Mouse (Mus musculus): ENCODE data around the gene Sgcg.

Sgcg gene

DNA sequence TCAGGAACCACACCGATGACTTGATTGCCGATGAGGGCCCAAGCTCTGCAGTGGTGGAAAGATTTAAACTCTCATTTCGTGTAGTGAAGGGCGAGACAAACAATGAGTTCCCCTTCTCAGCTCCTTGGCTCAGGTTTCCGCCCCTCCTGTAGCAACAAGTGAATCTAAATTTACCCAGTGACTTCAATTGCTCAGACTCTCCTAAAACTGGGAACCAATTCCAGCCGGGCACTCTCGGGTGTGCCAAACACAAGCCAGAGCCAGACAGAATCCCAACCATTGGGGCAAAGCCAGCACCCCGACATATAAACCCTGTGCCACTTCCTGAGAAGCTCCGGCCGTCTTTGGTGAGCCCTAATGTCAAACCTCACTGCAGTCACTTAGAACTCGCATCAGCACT is at the start of gene Sgcg:
Gene Sgcg (minus strand): TSS at position 139 of the 400 bp plus-strand sequence.
- DNase-seq (ENCODE audit: low spot score), result no peak

DNA sequence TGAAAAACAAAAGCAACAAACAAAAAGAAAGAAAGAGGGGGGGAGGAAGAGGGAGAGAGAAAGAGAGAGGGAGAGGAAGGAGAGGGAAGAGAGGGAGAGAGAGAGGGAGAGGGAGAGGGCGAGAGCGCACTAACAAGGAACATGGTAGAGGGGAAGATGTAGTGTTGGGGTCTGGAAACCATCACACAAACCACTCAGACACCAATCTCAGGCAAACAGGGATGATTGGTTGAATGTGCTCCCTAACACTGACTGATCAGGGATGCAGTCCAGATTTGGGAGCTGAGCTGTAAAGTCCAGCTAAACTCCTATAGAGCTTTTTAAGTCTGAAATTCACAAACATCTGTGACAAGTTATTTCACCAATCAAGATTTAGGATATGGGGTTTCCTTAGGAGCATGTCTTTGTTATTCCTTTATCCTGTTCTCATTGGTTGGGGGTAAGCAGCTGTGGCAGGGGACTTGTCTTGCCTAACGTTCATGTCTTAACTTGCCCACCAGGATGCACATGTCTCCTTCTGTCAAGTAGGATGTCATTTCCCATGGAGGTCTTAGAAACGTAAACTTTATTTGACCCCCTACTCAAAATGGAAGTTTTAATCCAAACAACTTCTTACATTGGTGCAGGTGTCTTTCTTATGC is 45.8 kb upstream of the Sgcg start:
- DNase-seq (ENCODE audit: low spot score), result no peak

DNA sequence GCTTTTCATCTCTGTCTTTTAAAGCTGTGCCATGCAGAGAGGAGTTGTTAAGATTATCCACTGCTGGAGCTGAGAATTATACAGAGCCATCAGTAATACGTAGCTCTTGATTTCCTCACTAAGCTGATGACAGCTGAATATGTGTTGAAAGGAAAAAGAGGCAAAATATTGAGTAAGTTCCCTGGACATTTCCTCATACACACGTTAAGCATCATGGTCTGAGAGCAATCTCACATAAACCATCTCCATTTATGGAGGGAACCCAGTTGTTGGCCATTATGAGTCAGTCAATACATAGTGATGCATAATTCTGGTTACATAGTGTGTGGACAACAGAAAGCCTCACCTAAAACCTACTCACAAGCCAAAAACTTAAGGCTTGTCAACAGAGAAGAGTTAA is 44.1 kb upstream of the Sgcg start:
- no peak for DNase-seq (ENCODE audit: low spot score)

DNA sequence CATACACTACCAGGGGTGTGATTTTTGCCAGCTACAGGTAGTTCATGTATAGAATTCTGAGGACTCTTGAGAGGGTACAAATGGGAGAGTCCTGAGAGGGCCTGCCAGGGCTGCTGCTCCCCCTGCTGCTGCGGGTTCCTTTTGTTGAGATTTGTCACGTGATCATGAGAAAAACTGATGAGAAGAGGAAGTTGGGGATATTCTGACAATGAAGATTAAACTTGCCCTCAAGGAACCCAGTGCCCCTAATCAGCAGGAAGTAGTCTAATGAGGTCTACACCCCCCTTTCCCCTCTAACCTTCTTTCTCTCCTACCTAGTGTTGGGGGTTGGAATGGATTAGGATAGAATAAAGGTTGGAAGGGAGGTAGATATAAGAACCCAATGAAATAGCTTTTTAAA is 43.0 kb upstream of the Sgcg start:
- DNase-seq (ENCODE audit: low spot score), result no peak

DNA sequence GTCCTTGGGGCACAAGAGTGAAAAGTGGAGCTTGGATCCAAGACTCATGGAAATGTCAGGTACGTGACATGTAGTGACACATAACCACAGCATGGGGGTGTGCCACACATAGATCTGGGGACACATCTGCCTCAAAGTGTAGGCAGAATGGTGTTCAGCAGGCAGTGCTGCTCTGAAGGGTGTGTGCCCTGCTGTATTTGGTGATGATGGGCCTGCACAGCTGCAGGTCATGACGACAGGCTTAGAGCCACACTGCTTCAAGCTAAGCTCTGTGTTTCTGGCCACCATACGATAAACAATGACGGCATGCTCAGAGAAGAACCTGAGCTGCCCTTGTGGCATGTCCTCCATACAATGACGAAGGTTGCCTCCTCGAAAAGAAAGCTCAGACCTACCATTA is 41.5 kb upstream of the Sgcg start:
- no peak for DNase-seq (ENCODE audit: low spot score)

DNA sequence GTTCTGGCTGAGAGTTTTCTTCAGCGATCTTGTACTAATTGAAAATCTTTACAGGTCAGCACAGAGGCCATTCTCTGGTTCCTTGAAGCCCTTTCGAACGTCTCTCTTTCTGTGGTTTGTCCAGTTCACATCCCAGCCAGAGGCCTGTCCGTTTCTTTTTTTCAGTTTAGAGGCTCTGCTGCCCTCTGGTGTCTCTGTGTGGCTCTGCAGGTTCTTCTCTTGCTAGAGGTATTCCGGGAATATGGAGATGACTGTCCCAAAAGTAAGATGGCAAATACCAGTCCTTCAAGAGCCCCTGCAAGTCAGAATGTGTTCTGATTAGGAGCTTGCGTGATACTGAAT is 36.4 kb upstream of the Sgcg start:
- no peak for DNase-seq (ENCODE audit: low spot score)

DNA sequence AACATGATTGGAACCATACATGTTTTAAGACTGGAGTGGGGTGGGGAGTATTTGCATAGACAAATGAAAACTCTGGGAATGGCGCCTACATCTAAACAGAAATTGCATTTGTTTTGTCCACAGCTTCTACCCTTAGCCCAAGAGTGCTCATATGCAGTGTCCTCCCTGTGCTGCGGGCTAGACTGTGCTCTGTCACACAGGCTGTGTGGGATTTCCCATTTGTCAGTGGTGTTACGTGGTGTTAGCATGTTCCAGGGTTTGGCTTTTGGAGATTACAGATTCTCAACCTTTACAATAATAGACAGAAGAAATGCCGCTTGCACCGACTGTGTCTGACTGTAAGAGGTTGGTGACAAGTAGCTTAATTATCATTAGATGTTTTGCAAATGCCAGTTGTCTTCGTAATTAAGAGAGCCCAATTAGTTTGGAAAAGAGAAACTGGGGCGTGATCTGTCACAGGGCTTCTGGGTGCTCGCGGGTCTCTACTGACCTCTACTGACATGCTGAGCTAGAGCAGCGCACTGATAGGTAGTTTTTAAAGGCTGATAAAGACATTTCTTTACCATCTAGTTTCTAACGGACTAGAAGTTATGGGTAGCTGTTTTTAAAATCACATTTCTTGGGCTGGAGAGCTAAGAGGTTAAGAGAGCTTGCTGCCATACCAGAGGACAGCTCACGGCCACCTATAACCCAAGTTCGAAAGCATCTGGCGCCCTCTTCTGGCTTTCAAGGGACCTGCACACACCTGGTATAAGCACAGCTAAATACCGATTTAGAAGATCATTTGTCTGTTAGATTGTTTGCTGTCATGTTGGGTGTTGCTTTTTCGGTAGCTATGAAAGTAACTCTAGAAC is 35.8 kb upstream of the Sgcg start:
- peak; percentile 18 for DNase-seq (ENCODE audit: low spot score)

DNA sequence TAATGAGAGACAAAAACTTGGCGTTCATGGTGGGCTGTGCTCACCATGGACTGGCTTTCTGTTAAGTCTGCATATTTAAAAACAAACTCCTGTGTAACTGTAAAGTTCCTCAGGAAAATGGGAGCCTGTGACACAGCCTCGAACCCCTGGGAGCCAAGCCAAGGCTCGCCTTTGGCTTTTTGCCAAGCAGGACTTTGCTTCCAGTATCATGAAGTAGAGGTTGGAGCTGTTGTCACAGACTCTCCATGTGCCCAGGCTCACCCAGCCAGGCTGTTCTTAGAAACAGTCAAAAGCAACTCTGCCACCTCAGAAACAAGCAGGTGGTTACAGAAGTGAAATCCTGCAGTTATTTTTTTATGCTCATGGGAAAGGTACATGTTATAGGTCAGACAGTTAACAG is 32.4 kb upstream of the Sgcg start:
- DNase-seq (ENCODE audit: low spot score), result peak; percentile 28

DNA sequence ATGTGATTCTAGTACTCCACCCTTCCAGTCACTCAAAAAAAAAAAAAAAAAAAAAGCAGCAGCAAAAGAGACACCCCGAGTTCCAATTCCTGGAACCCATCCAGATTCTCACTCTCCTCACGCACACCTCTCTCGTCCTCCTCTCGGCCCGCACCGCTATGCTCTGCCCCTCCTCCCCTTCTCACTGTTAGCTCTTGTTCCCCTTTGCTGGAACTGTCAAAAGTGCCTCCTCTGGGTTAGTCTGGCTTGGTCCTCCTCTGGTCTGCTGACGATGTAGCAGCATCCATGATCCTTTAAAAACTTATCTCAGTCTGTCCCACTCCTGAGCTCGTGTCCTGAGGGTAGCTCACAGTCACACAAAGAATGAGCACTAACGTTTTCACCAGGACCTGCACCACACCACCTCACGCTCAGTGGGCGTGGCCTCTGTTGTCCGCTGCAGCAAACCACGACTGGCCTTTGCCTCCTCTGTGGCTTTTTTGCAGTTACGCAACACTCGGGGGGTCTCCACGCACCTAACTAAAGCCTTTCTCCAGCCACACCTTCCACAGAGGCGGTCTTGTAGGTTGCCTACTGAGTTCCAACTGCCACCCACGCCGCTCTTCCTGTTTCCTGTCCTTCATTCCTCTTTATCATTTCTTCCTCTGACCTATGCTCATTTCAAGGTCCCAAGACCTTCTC is 30.5 kb upstream of the Sgcg start:
- no peak for DNase-seq (ENCODE audit: low spot score)

DNA sequence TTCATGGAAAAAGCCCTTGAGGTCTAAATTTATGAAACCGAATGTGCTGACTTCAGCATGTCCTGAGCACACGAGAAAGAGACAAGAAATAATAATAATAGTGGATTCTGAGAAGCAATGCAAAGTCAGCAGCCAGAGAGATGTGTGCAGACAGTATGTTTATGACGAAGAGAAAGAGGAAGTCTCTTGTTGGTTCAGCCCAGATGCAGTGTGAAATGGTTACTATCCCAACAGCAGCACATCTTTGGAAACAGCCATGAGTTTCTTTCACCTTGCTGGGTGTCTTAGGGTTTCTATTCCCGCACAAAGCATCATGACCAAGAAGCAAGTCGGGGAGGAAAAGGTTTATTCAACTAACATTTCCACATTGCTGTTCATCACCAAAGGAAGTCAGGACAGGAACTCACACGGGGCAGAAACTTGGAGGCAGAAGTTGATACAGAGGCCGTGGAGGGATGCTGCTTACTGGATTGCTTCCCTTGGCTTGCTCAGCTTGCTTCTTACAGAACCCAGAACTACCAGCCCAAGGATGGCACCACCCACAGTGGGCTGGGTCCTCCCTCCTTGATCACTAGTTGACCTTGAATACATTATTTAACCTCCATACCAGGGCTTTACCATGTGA is 20.5 kb upstream of the Sgcg start:
- no peak for DNase-seq (ENCODE audit: low spot score)

DNA sequence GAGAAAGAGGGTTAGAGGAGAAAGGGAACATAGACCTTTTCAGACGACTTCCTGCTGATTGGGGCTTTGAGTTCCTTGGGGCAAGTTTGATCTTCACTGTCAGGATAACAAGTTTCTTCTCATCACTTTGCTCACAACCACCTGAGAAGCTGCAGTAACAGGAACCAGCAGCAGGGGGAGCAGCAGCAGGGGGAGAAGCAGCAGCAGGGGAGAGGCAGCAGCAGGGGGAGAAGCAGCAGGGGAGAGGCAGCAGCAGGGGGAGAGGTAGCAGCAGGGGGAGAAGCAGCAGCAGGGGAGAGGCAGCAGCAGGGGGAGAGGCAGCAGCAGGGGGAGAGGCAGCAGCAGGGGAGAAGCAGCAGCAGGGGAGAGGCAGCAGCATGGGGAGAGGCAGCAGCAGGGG is 19.0 kb upstream of the Sgcg start:
- peak; percentile 24 for DNase-seq (ENCODE audit: low spot score)

DNA sequence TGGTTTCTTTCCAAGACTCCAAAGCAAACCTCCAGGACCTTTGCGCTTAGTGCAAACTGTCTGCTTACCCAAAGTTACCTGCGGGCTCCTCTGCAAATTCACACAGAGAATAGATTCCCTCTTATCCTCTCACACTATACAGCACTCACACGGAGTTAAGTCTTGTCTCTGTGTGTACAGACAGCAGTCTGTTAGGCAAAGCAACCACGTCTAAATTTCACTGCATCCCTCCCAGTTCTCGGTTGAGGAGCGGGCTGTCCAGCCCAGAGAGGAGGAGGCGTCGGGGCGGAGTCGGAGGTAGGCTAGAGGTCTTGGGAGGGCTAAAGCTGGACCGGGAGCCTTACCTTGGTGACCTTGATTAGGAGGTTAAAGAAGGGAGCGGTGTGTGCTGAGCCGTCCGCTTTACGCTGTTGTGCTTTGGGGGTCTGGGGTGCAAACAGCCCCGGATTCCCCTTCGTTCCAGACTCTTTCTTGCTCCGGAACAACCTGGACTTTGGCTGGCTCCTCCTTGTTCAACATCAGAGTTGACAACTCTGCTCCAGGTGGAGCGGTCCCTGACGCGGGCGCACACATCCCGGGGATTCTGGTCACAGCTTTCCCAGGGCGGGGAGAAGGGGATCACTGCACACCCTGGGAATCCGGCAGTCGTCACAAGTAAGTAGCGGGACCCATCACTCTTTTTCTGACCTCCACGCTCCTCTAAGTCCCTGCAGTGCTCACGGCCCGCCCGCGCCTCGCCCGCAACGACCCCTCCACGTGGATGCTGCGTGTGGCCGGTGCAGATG is 16.3 kb upstream of the Sgcg start:
- DNase-seq (ENCODE audit: low spot score), result no peak

DNA sequence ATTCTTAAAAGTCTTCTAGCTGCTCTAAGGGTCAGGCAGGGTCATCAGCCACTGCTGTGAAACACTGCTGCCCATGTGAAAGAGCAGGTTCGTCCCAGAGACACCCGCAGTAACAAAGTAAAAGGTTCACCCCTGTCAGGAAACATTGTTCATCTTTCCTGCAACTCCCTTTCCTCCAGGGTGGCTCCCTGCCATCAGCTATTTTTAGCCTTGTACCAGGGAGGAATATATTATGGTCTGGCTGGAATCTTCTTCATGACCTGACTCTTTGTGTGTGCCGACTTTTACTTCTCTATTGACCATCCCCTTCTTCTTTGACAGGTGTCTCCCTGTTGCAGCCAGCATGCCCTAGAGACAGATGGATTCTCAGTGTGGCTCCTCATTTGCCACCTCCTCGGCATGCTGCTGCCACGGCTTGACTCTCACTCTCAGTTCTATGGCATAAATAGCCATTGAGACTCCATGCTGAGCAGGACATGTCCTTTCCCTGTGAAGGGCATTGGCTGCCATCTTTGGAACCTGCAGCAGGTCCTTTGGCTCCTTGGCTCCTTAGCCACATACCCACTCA is 9.7 kb upstream of the Sgcg start:
- no peak for DNase-seq (ENCODE audit: low spot score)

DNA sequence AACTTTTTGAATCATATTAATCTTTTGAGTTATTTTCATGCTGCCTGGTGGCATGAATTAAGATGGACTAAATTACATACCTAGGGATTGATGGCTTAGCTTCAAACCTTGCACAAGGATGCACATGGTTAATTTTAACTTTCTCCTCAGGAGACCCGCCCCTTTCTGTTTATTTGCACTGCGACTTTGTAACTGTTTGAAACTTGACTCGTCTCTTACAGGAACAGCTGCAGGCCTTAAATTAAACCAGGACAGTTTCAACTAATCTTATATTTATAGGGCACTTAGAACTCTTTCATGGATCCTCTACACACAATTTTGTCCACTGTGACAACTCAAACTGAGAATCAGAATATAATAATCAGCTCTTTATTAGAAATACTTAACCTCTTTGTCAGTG is 794 bp upstream of the Sgcg start:
- DNase-seq (ENCODE audit: low spot score), result no peak

DNA sequence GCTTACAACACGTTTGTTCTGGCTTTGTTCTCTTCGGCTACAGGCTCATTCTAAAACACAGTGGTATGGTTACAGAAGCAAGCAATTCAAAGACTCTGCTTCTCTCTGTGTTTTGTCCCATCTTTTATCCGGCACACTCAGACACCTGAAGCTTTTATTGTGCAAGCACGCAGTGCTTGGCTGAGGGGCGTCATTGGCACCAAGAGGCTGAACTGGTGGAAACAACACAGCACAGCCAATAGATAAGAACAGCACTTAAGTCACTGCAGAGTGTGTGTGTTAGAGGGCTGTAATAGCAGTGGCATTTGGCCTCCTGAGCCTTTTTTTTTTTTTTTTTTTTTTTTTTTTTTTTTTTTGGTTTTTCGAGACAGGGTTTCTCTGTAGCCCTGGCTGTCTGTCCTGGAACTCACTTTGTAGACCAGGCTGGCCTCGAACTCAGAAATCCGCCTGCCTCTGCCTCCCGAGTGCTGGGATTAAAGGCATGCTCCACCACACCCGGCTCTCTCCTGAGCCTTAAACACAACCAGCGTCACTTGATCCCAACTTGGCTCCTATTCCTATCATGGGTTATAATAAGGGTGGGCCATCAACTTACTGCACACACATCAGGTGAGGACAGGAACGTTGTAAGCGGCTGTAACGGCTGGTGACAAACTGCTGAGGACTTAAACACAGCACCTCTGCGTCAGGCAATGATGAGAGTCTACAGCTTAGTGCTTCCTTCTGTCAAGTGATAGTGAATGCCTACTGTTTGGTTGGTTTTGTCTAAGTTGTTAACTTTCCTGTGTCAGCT is 5.5 kb downstream of the Sgcg start:
- no peak for DNase-seq (ENCODE audit: low spot score)

DNA sequence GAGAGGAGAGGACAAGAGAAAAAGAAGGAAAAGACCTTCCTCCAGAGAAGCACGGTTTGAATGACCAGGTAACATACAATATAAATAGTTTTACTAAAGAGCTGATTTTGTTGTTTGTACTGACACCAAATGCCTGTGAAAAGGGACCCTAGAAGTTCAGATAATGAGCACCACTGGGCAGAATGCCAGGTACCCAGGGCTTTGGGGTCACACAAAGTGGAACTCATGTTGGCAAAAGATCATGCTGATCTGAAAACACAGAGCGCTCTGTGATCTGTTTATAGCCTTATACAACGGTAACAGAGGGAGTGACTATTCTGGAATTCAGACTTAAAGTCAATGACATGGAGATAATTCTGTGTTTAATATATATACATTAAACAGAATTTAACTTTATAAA is 11.8 kb downstream of the Sgcg start:
- no peak for DNase-seq (ENCODE audit: low spot score)

DNA sequence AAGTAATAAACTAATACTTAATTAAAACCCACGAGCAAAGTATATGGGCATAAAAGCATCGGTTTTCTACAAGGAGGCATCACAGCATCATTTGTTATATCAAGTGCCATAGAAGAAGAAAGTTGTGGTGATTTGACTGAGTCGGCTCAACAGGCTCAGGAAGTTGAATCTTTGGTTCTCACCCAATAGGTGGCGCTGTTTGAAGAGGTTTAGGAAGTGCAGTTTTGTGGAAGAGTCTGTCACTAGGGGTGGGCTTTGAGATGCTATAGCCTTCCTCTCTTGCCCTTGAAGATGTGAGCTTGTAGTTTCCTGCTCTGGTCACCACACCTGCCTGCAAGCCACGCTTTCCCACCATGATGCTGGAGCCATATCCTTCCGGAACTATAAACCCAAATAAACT is 15.7 kb downstream of the Sgcg start:
- no peak for DNase-seq (ENCODE audit: low spot score)

DNA sequence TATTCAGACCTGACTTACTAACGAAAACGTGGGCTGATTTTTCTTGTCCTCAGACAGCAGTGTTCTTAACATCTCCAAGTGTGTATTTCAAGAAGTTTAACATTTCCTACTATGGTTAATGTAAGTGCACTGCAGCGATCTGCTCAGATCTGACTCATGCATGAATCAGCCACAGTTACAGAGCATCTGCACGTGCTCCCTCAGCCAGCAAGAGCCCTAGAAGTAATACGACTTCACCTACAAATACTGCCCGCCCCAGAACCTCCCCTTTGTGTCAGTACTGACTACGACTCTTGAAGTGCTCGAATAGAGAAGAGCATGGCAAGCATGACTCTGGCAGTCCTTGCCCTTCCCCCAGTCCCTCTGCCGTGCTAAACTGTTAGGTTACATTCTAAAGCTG is 19.5 kb downstream of the Sgcg start:
- DNase-seq (ENCODE audit: low spot score), result no peak

DNA sequence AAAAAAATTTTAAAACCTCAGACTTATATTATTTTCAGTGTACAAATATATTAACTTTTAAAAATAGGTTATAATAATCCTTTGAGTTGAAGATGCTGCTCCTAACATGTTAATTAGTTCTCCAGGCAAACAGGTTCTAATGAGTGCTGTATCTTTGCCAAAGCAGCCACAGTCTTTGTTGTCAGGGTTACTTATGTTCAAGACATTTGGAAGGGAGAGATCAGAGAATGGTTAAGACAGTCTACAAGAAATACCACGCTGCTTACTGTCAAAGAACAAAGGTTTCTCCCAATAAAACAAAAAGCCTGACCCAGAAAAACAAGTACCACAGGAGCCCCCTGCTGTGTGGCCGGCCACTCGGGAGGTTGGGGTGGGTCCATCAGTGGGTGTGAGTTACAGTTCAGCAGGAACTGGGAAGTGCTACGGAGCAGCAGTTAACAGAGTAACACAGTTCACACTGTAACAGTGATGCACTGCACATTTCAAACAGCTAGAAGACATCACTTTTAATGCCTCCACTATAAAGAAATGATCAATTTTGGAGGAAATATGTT is 21.1 kb downstream of the Sgcg start:
- DNase-seq (ENCODE audit: low spot score), result no peak

DNA sequence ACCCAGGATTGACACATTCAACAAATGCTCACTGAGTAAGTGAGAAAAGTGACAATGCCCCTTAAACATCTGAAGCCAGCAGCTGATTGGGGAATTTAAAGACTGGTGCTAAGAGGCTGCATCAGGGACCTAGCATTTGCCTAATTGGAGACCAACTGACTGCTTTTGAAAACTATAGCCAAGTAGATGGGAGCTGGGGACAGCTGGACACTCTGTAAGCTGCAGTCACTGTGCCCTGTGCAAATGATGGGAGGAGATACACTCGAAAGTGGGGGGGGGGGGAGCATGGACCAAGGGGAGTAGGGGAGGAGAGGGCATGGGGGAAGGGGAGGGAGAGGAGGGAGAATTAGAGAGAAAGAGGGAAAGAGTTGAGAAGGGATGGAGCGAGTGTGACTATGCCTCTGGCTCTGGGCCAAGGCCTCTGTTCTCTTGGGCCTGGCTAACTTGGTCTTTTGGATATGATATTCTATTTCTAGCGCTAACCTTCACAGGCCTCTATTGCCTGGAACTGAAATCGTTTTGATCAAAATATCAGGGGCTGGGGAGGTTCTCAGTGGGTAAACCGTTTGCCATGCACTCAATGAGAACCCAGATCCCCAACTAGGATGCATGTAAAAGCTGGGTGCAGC is 22.3 kb downstream of the Sgcg start:
- DNase-seq (ENCODE audit: low spot score), result no peak

All from ovary, postnatal 10 days (tissue).